Mouse (Mus musculus): ENCODE measurements around the gene Oscar. TPM values are rescaled to one million over a fixed set of nuclear protein-coding genes. Genes with fewer than 3 reads are reported as not detected.
A peak's percentile ranks its signal among the peaks of the same experiment; 100 is the strongest.

The Oscar gene
- polyA plus RNA-seq, 1 experiment from 2014 or later = 0.12 TPM

Small RNA genes lying within 50 kb of the gene (microRNA-seq; reads per million reads assigned to microRNA genes)
- gene Gm25100 = not detected
- 2.6 reads per million, percentile 14 among the genes with 10 or more reads in this experiment for gene Mir3572

Other genes with a start within 250 kb of the Oscar start
- gene Cacng8, start 225.5 kb downstream of the Oscar start, polyA plus RNA-seq (2015; fragmentation: Nextera tagmentation; extraction: Ambion mirVana) = 0.74 and 1.1 TPM in 2 replicates
- 0.19 and 3.0 TPM in 2 replicates for gene Cacng6, start 192.0 kb downstream of the Oscar start, polyA plus RNA-seq (2015; fragmentation: Nextera tagmentation; extraction: Ambion mirVana)
- gene Tarm1, start 113.5 kb downstream of the Oscar start, polyA plus RNA-seq (2015; fragmentation: Nextera tagmentation; extraction: Ambion mirVana) = 0.47 and 0.49 TPM in 2 replicates
- 457 and 491 TPM in 2 replicates for gene Ndufa3, start 1.2 kb upstream of the Oscar start, polyA plus RNA-seq (2015; fragmentation: Nextera tagmentation; extraction: Ambion mirVana)
- gene Tfpt, start 13.8 kb upstream of the Oscar start, polyA plus RNA-seq (2015; fragmentation: Nextera tagmentation; extraction: Ambion mirVana) = 17.7 and 19.0 TPM in 2 replicates
- 79.4 and 89.0 TPM in 2 replicates for gene Prpf31, start 13.8 kb upstream of the Oscar start, polyA plus RNA-seq (2015; fragmentation: Nextera tagmentation; extraction: Ambion mirVana)
- gene Cnot3, start 29.1 kb upstream of the Oscar start, polyA plus RNA-seq (2015; fragmentation: Nextera tagmentation; extraction: Ambion mirVana) = 43.0 and 44.5 TPM in 2 replicates
- 12.0 and 14.3 TPM in 2 replicates for gene Leng1, start 49.7 kb upstream of the Oscar start, polyA plus RNA-seq (2015; fragmentation: Nextera tagmentation; extraction: Ambion mirVana)
- gene Tmc4, start 61.4 kb upstream of the Oscar start, polyA plus RNA-seq (2015; fragmentation: Nextera tagmentation; extraction: Ambion mirVana) = 76.9 and 96.7 TPM in 2 replicates
- gene Tsen34, start 76.7 kb upstream of the Oscar start, polyA plus RNA-seq (2015; fragmentation: Nextera tagmentation; extraction: Ambion mirVana) = 184 and 194 TPM in 2 replicates
- 44.5 and 48.6 TPM in 2 replicates for gene Mboat7, start 77.4 kb upstream of the Oscar start, polyA plus RNA-seq (2015; fragmentation: Nextera tagmentation; extraction: Ambion mirVana)
- gene Rps9, start 87.8 kb upstream of the Oscar start, polyA plus RNA-seq (2015; fragmentation: Nextera tagmentation; extraction: Ambion mirVana) = 1,206 and 1,366 TPM in 2 replicates
- 2.5 and 3.0 TPM in 2 replicates for gene Pirb, start 104.2 kb upstream of the Oscar start, polyA plus RNA-seq (2015; fragmentation: Nextera tagmentation; extraction: Ambion mirVana)
- gene Gm15448, start 209.5 kb upstream of the Oscar start, polyA plus RNA-seq (2015; fragmentation: Nextera tagmentation; extraction: Ambion mirVana) = not detected in 2 replicates
- gene Pira2, start 228.9 kb upstream of the Oscar start, polyA plus RNA-seq (2015; fragmentation: Nextera tagmentation; extraction: Ambion mirVana) = 0.66 and 0.80 TPM in 2 replicates